Mouse (Mus musculus): Measurements from ENCODE around the gene Cbfa2t3. TPM values are rescaled to one million over a fixed set of nuclear protein-coding genes. Genes with fewer than 3 reads are reported as not detected.
A peak's percentile ranks its signal among the peaks of the same experiment; 100 is the strongest.

Cbfa2t3 gene
- polyA plus RNA-seq, 1 experiment from 2014 or later, result 15.0 TPM

DNA sequence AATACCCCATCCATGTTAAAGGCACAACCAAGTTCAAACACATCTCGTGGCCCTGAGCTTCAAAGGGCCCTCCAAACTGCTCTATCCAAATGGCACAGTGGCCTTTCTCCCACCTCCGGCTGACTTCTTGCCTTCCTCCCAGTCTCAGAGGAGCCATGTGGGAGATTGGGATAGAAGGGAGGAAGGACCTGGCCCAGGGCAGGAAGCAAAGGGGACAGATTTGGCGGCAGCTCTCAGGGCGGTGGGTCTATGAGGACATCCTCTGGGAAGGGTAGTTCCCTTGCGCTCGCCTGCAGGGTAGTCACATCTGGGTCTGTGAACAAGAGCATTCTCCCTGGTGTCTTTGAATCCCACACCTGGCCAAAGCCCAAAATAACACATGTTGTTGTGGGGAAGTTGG lies 1.3 kb downstream of the Cbfa2t3 start:
- H3K27me3 ChIP-seq (replicated peaks; ENCODE audit: insufficient read depth, low read length), result no peaks in the 10 kb centered on the region
- no peaks in the 10 kb centered on the region for H3K36me3 ChIP-seq (ENCODE audit: insufficient read depth, low read length)
- no peak overlapping the region for H3K27ac ChIP-seq (ENCODE audit: low read length)
- no peak overlapping the region for H3K9ac ChIP-seq (replicated peaks; ENCODE audit: low read depth)
- no peak for TF ChIP-seq CTCF (IDR thresholded peaks at IDR 0.05)
- TF ChIP-seq EP300 (IDR thresholded peaks at IDR 0.05), result no peak
- H3K9me3 ChIP-seq (ENCODE audit: low read length), result no peaks in the 10 kb centered on the region
- H3K4me2 ChIP-seq (replicated peaks; ENCODE audit: low read depth, low read length), result no peak overlapping the region
- DNase-seq (ENCODE audit: low spot score) (no peak), ATAC-seq (no peak)
- H3K4me1 ChIP-seq (ENCODE audit: insufficient read depth, low read depth, low read length), result peaks cover 4% of the 10 kb centered on the region; the same call in 1 of the 2 replicates
- WGBS, result 70% methylated on average over 6 of the region's 6 CpGs
- no peak overlapping the region for H3K4me3 ChIP-seq (ENCODE audit: low read depth, low read length)

DNA sequence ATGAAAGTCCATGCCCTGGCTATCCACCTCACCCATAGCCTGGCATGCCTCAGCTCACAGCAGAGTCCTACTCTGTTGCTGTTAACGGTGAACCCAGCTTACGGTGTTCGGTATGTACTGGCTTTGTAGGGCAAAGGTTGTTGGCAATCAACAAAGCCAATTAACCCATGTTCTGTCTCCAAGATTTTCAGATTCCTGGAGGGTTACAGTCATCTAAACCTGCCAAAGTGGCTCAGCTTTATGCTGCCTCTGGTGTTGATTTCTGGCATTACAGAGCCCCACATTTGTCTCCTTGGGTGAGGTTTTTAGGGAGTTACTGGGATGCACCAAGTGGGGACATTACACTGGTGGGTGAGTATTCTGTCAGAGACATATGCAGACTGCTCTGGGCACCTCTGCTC lies 1.7 kb downstream of the Cbfa2t3 start:
- Histone ChIP-seq H3K9ac (replicated peaks; ENCODE audit: low read depth) (no peak overlapping the region), H3K27me3 (replicated peaks; ENCODE audit: insufficient read depth, low read length) (no peaks in the 10 kb centered on the region), H3K9me3 (ENCODE audit: low read length) (no peaks in the 10 kb centered on the region), H3K4me3 (ENCODE audit: low read depth, low read length) (no peak overlapping the region), H3K4me1 (ENCODE audit: insufficient read depth, low read depth, low read length) (peaks cover 4% of the 10 kb centered on the region; the same call in 1 of the 2 replicates), H3K4me2 (replicated peaks; ENCODE audit: low read depth, low read length) (no peak overlapping the region), H3K36me3 (ENCODE audit: insufficient read depth, low read length) (no peaks in the 10 kb centered on the region), H3K27ac (ENCODE audit: low read length) (no peak overlapping the region)
- peak; percentile 70 for TF ChIP-seq CTCF (IDR thresholded peaks at IDR 0.05)
- no peak for TF ChIP-seq EP300 (IDR thresholded peaks at IDR 0.05)
- DNase-seq (ENCODE audit: low spot score) (peak; percentile 25), ATAC-seq (no peak)
- 71% methylated on average over 3 of the region's 3 CpGs for WGBS

DNA sequence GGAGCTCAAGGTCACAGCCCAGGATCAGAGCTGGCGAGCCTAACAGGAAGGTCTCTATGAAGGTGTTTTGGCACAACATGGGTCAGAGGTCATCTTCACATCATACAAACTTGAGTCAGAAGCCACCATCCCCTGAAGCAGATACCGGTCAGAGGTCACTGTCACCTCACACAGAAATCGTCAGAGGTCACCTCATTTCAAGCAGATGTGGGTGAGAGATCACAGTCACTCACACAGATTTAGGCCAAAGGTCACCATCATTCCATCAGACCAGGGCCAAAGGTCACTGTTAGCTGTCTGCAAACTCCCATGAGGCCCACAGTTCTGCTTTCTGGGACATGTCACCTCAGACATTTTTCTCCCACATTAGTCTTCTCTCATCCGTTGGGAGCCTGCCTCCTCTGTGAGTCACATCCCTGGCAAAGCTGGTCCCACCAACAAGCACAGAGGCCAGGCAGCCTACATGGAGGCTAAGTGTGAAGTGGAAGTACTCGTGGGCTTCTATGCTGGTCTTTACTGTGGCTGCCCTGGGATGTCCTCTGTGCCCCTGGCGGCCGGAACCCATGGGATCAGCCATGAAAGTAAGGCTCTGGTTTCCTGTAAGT lies 3.4 kb downstream of the Cbfa2t3 start:
- no peak overlapping the region for H3K27ac ChIP-seq (ENCODE audit: low read length)
- no peak overlapping the region for H3K4me2 ChIP-seq (replicated peaks; ENCODE audit: low read depth, low read length)
- WGBS, result 62% methylated on average over 7 of the region's 7 CpGs

DNA sequence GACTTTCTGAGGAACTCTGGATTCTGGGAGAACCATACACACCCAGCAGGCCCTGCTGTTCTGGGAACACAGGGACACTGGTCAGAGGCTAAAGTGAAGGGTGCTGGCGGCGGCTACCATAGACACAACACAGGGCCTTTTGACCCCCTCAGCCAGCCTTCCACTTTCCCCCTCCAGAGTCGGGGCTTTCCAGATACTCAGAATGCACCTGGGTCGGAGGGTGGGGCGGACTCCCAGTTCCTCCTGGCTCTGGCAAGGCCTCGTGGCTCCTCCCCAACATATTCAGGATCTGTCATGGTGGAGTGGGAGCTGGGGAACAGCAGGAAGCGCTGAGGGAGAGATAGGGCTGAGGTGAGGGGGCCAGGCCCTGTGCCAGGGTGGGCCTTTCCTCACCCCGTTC lies 6.8 kb downstream of the Cbfa2t3 start:
- Histone ChIP-seq H3K27ac (ENCODE audit: low read length) (no peak overlapping the region), H3K4me1 (ENCODE audit: insufficient read depth, low read depth, low read length) (no peaks in the 10 kb centered on the region), H3K27me3 (replicated peaks; ENCODE audit: insufficient read depth, low read length) (no peaks in the 10 kb centered on the region), H3K36me3 (ENCODE audit: insufficient read depth, low read length) (no peaks in the 10 kb centered on the region), H3K9ac (replicated peaks; ENCODE audit: low read depth) (no peak overlapping the region), H3K4me3 (ENCODE audit: low read depth, low read length) (no peak overlapping the region), H3K9me3 (ENCODE audit: low read length) (no peaks in the 10 kb centered on the region), H3K4me2 (replicated peaks; ENCODE audit: low read depth, low read length) (no peak overlapping the region)
- ATAC-seq (no peak), DNase-seq (ENCODE audit: low spot score) (no peak)
- TF ChIP-seq EP300 (IDR thresholded peaks at IDR 0.05) (no peak), CTCF (IDR thresholded peaks at IDR 0.05) (no peak)
- WGBS, result 74% methylated on average over 8 of the region's 8 CpGs

More for the DNA sequence above, 3.4 kb downstream of the Cbfa2t3 start:
- peak; percentile 21 for ATAC-seq
- no peaks in the 10 kb centered on the region for H3K27me3 ChIP-seq (replicated peaks; ENCODE audit: insufficient read depth, low read length)
- DNase-seq (ENCODE audit: low spot score), result peak; percentile 23
- TF ChIP-seq CTCF (IDR thresholded peaks at IDR 0.05) (no peak), EP300 (IDR thresholded peaks at IDR 0.05) (peak; percentile 44; the same call in 1 of the 2 replicates)
- H3K36me3 ChIP-seq (ENCODE audit: insufficient read depth, low read length), result no peaks in the 10 kb centered on the region
- H3K4me3 ChIP-seq (ENCODE audit: low read depth, low read length), result no peak overlapping the region
- H3K9me3 ChIP-seq (ENCODE audit: low read length), result no peaks in the 10 kb centered on the region
- no peak overlapping the region for H3K9ac ChIP-seq (replicated peaks; ENCODE audit: low read depth)
- H3K4me1 ChIP-seq (ENCODE audit: insufficient read depth, low read depth, low read length), result peaks cover 4% of the 10 kb centered on the region; the same call in 1 of the 2 replicates

DNA sequence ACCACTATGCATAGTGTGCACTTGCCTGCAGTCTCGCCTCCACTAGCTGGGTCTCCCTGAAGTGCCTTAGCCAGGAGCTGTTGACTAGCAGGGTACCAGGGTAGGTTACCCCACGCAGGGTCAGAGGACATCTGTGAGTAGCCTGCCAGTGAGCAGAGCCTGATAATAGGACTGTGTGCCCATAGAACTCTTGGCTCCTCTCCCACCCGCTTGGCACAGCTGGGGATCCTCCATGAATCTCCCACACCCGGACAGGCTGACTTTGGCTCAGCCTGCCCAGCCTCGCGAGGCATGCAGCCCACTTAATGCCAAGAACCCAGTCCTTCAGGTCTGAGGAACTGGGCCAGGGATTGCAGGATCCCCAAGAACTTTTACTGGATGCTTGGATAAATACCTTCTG lies 7.9 kb downstream of the Cbfa2t3 start:
- Histone ChIP-seq H3K4me3 (ENCODE audit: low read depth, low read length) (no peak overlapping the region), H3K9me3 (ENCODE audit: low read length) (no peaks in the 10 kb centered on the region), H3K4me2 (replicated peaks; ENCODE audit: low read depth, low read length) (no peak overlapping the region), H3K9ac (replicated peaks; ENCODE audit: low read depth) (no peak overlapping the region), H3K36me3 (ENCODE audit: insufficient read depth, low read length) (no peaks in the 10 kb centered on the region), H3K4me1 (ENCODE audit: insufficient read depth, low read depth, low read length) (no peaks in the 10 kb centered on the region), H3K27me3 (replicated peaks; ENCODE audit: insufficient read depth, low read length) (0 out of 2 replicates have a peak, but pooled peaks cover 8% of the 10 kb centered on the region), H3K27ac (ENCODE audit: low read length) (no peak overlapping the region)
- TF ChIP-seq EP300 (IDR thresholded peaks at IDR 0.05), result no peak
- no peak for TF ChIP-seq CTCF (IDR thresholded peaks at IDR 0.05)
- ATAC-seq (no peak), DNase-seq (ENCODE audit: low spot score) (no peak)
- 80% methylated on average over 6 of the region's 6 CpGs for WGBS

DNA sequence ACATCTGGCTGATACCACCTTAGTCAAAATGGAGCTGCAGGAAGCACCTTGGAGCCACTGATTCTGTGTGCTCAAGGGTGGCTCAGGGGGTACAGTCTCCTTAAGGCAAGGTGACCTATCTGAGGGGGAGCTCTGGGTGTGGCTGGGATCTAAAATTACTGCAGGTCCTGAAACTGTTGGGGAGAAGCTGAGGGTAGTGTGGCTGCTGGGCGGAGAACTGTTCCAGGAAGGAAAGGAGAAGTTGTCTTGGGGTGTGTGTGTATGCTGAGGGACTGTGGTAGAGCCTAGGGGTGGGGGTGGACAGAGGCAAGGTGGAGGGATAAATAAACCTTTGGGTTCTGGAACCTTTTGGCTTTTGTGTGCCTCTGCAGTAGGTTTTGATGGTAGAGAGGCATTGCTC lies 9.6 kb downstream of the Cbfa2t3 start:
- no peak overlapping the region for H3K9ac ChIP-seq (replicated peaks; ENCODE audit: low read depth)
- H3K36me3 ChIP-seq (ENCODE audit: insufficient read depth, low read length), result no peaks in the 10 kb centered on the region
- no peak overlapping the region for H3K27ac ChIP-seq (ENCODE audit: low read length)
- no peak overlapping the region for H3K4me2 ChIP-seq (replicated peaks; ENCODE audit: low read depth, low read length)
- H3K9me3 ChIP-seq (ENCODE audit: low read length), result no peaks in the 10 kb centered on the region
- TF ChIP-seq CTCF (IDR thresholded peaks at IDR 0.05) (no peak), EP300 (IDR thresholded peaks at IDR 0.05) (no peak)
- no peak for DNase-seq (ENCODE audit: low spot score)
- no peaks in the 10 kb centered on the region for H3K4me1 ChIP-seq (ENCODE audit: insufficient read depth, low read depth, low read length)
- H3K4me3 ChIP-seq (ENCODE audit: low read depth, low read length), result no peak overlapping the region
- peaks cover 12% of the 10 kb centered on the region; the same call in 1 of the 2 replicates for H3K27me3 ChIP-seq (replicated peaks; ENCODE audit: insufficient read depth, low read length)
- WGBS, result 88% methylated on average over 1 of the region's 1 CpGs
- no peak for ATAC-seq

Measured in lung, postnatal 0 days (tissue).